Mouse (Mus musculus): ENCODE data around the gene Pitpnb. TPM values are rescaled to one million over a fixed set of nuclear protein-coding genes. Genes with fewer than 3 reads are reported as not detected.

Gene Pitpnb
- polyA plus RNA-seq, 1 experiment from 2014 or later: 90.9 TPM

DNA sequence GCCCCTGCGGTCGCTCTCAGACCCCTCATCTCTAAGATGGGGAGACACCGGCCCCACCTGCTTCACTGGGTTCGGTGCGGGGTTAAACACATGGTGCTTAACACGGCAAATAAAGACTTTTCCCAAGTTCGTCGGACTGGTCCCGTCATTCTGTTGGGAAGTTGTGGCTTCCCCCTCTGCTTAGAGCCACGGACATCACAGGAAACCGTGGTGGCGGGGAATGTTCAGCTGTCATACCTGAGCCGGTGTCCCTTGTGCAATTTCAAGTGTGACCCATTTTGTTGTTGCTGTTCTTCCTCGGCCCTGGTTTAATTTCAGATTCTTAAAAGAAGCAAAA, 504 bp downstream of the Pitpnb start:
- peaks cover 3% of the 10 kb centered on the region; the same call in 1 of the 2 replicates for H3K36me3 ChIP-seq (ENCODE audit: control insufficient read depth, insufficient read depth, low read length)
- peaks cover 12% of the 10 kb centered on the region for H3K4me1 ChIP-seq (ENCODE audit: control insufficient read depth, insufficient read depth, low read length)
- H3K27me3 ChIP-seq (replicated peaks; ENCODE audit: control insufficient read depth, insufficient read depth, low read length): no peaks in the 10 kb centered on the region
- peak overlapping the region; percentile 95 for H3K9ac ChIP-seq (ENCODE audit: low read depth, low read length)
- peak overlapping the region; percentile 84 for H3K27ac ChIP-seq (ENCODE audit: low read length)
- H3K9me3 ChIP-seq (ENCODE audit: control insufficient read depth, low read length): no peaks in the 10 kb centered on the region
- H3K4me2 ChIP-seq (ENCODE audit: low read depth, low read length): peak overlapping the region; percentile 73
- peak overlapping the region; percentile 95 for H3K4me3 ChIP-seq (ENCODE audit: low read length)
- no peak; the same call in 1 of the 2 replicates for ATAC-seq
- under 1% methylated on average over 14 of the region's 14 CpGs for WGBS

DNA sequence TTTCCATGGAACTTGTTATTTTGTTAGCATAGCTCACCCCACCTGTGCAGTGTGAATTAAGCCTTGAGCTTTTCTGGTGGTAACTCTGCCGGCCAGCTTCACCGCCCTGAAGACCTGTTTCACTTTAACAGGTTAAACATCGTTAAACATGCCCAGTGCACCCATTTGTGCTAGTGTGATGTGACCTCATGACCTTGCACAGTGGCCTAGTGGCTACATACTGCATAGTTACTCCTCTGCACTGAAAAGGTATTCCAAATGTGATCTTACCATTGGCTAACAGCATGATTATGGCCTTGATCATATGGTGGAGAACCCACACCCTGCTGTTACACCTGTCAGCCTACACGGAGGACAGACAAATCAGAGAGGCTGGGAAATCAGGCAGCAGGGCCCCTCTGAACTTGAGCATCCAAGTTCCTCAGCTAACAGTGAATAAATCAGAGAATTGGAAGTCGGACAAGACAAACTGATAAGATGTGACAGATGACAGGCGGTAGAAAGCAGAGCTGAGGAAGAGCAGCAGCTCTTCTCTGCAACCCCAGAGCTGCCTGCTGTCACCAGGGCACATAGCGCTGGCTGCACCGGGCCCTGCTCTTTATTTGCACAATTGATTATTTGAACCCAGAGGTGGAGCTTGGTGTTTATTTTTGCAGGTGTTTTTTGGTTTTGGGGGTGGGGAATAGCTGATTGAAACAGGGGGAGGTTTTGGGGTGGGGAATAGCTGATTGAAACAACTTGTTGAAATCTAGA, 5.6 kb downstream of the Pitpnb start:
- Histone ChIP-seq H3K9ac (ENCODE audit: low read depth, low read length) (no peak overlapping the region), H3K36me3 (ENCODE audit: control insufficient read depth, insufficient read depth, low read length) (peaks cover 8% of the 10 kb centered on the region), H3K4me1 (ENCODE audit: control insufficient read depth, insufficient read depth, low read length) (peaks cover 8% of the 10 kb centered on the region), H3K4me3 (ENCODE audit: low read length) (no peak overlapping the region), H3K27me3 (replicated peaks; ENCODE audit: control insufficient read depth, insufficient read depth, low read length) (no peaks in the 10 kb centered on the region), H3K9me3 (ENCODE audit: control insufficient read depth, low read length) (no peaks in the 10 kb centered on the region), H3K4me2 (ENCODE audit: low read depth, low read length) (no peak overlapping the region), H3K27ac (ENCODE audit: low read length) (no peak overlapping the region)
- 68% methylated on average over 8 of the region's 8 CpGs for WGBS
- no peak for ATAC-seq

DNA sequence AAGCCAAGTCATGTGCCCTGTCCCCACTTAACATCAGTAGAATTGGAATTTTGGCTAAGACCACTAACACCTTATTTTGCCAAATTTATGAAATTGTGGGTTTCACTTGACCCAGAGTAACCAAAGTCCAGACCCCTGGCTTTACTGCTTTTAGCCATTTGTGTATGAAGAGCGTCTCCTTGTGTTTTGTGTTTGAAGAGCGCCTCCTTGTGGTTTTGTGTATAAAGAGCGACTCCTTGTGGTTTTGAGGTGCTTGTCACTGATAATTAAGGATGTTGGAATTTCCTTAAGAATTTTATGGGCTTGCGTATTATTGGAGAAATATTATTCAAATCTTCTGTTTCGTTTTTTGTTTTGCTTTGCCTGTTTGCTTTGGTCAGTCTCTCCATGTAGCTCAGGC, 11.0 kb downstream of the Pitpnb start:
- Histone ChIP-seq H3K4me3 (ENCODE audit: low read length) (no peak overlapping the region), H3K9me3 (ENCODE audit: control insufficient read depth, low read length) (no peaks in the 10 kb centered on the region), H3K4me2 (ENCODE audit: low read depth, low read length) (no peak overlapping the region), H3K27ac (ENCODE audit: low read length) (no peak overlapping the region), H3K36me3 (ENCODE audit: control insufficient read depth, insufficient read depth, low read length) (peaks cover 9% of the 10 kb centered on the region), H3K9ac (ENCODE audit: low read depth, low read length) (no peak overlapping the region), H3K27me3 (replicated peaks; ENCODE audit: control insufficient read depth, insufficient read depth, low read length) (no peaks in the 10 kb centered on the region), H3K4me1 (ENCODE audit: control insufficient read depth, insufficient read depth, low read length) (no peaks in the 10 kb centered on the region)
- no peak for ATAC-seq
- WGBS: 47% methylated on average over 5 of the region's 5 CpGs

DNA sequence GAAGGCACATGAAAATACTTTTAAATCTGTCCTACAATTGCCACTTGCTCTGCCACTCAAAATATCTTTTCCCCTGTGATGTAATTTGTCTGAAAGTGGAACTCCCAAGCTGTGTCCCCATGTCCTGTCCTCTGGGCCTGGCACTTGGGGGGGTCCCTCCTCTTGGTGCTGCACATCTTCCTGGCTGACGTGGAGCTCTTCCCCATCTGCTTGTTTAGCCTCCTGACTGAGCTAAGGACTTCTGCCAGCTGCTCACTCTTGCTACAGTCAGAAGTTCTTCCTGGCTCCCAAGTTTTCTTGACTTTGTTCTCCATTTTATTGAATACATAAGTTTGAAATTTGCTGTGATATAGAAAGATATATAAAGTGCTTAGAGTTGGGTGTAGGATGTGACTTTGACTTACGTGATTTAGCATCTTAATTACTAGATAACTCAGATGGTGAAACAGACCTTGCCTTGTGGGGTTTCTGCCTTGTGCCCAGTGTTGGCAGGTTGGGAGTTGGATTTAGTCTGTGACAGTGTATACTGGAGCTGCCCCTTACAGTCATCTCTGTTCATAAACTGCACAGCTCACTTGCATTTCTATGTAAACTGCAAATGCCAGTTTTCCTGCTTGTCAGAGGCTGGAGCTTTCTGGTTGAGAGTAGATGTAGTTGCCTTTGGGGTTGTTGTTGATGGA, 14.3 kb downstream of the Pitpnb start:
- no peaks in the 10 kb centered on the region for H3K4me1 ChIP-seq (ENCODE audit: control insufficient read depth, insufficient read depth, low read length)
- no peak overlapping the region for H3K9ac ChIP-seq (ENCODE audit: low read depth, low read length)
- no peak overlapping the region for H3K4me3 ChIP-seq (ENCODE audit: low read length)
- H3K4me2 ChIP-seq (ENCODE audit: low read depth, low read length): no peak overlapping the region
- peaks cover 18% of the 10 kb centered on the region for H3K36me3 ChIP-seq (ENCODE audit: control insufficient read depth, insufficient read depth, low read length)
- no peak for ATAC-seq
- no peak overlapping the region for H3K27ac ChIP-seq (ENCODE audit: low read length)
- H3K27me3 ChIP-seq (replicated peaks; ENCODE audit: control insufficient read depth, insufficient read depth, low read length): no peaks in the 10 kb centered on the region
- no peaks in the 10 kb centered on the region for H3K9me3 ChIP-seq (ENCODE audit: control insufficient read depth, low read length)
- WGBS: 80% methylated on average over 2 of the region's 2 CpGs

DNA sequence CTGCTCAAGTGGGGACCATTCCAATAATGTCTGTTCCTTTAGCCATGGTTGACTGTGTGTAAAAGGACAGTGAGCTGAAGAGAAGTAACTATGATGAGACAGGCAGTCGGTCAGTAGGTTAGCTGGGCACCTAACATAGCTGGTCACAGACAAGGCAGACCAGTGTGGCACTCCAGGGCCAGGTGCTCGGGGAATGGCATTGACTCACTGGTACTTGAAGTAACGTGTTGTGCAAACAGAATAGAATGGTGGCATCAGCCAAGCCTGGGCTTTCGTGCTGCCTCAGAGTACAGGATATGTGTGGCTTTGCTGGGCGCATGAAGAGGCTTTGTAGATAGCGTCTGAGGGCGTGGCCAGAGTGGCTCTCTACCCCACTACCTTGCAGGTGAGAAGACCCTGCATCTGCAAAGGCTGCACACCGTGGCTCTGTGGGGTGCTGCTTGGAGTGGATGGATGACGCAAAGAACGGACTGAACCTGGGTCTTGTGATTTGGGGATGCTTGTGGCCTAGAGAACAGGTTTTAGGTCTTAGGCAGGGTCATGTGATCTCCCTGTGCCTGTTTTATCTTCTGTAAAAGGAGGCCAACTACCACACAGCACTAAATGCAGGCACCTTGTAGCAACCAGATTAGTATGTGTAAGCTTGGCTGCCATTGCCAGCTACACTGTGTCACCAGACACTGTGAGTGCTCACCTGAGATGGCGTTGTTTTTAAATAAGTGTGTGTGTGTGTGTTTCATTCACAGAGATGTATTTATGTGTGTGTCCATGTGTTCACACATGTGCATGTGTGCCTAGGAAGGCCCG, 26.5 kb downstream of the Pitpnb start:
- no peaks in the 10 kb centered on the region for H3K9me3 ChIP-seq (ENCODE audit: control insufficient read depth, low read length)
- H3K4me2 ChIP-seq (ENCODE audit: low read depth, low read length): no peak overlapping the region
- H3K4me3 ChIP-seq (ENCODE audit: low read length): no peak overlapping the region
- H3K9ac ChIP-seq (ENCODE audit: low read depth, low read length): no peak overlapping the region
- WGBS: 87% methylated on average over 12 of the region's 12 CpGs
- no peak for ATAC-seq
- H3K27me3 ChIP-seq (replicated peaks; ENCODE audit: control insufficient read depth, insufficient read depth, low read length): no peaks in the 10 kb centered on the region
- H3K36me3 ChIP-seq (ENCODE audit: control insufficient read depth, insufficient read depth, low read length): peaks cover 3% of the 10 kb centered on the region; the same call in 1 of the 2 replicates
- no peak overlapping the region for H3K27ac ChIP-seq (ENCODE audit: low read length)
- H3K4me1 ChIP-seq (ENCODE audit: control insufficient read depth, insufficient read depth, low read length): no peaks in the 10 kb centered on the region

- 78% methylated on average over 5 of the region's 5 CpGs for WGBS
- no peaks in the 10 kb centered on the region for H3K27me3 ChIP-seq (replicated peaks; ENCODE audit: control insufficient read depth, insufficient read depth, low read length)
- no peak overlapping the region for H3K9ac ChIP-seq (ENCODE audit: low read depth, low read length)
- no peak for ATAC-seq
- H3K27ac ChIP-seq (ENCODE audit: low read length): no peak overlapping the region
- H3K4me1 ChIP-seq (ENCODE audit: control insufficient read depth, insufficient read depth, low read length): peaks cover 7% of the 10 kb centered on the region; the same call in 1 of the 2 replicates
- H3K4me2 ChIP-seq (ENCODE audit: low read depth, low read length): no peak overlapping the region
- no peaks in the 10 kb centered on the region for H3K9me3 ChIP-seq (ENCODE audit: control insufficient read depth, low read length)
- H3K4me3 ChIP-seq (ENCODE audit: low read length): no peak overlapping the region
- peaks cover 3% of the 10 kb centered on the region; the same call in 1 of the 2 replicates for H3K36me3 ChIP-seq (ENCODE audit: control insufficient read depth, insufficient read depth, low read length)
Measured at GRCm38 (mm10) chr5:111360546-111360945, 30.0 kb downstream of the Pitpnb start.

DNA sequence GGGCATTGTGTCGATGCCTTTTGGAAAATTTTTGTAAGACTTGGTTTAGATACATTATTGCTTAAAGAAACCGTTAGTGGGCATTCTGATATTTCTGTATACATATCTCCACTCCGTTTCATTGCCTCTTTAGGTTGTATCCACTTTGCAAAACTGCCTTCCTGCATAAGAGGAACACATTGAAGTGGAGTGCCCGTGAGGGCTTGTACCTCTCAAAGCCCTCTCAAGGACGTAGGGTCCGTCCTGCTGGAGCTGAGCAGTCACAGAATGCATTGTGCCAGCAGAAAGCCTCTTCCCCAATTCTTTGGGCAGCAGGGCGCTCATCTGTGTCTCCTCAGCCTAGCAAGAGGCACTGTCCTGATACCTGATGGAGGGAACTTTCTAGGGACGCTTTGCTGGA, 30.5 kb downstream of the Pitpnb start:
- Histone ChIP-seq H3K9ac (ENCODE audit: low read depth, low read length) (no peak overlapping the region), H3K4me3 (ENCODE audit: low read length) (no peak overlapping the region), H3K4me2 (ENCODE audit: low read depth, low read length) (no peak overlapping the region), H3K4me1 (ENCODE audit: control insufficient read depth, insufficient read depth, low read length) (peaks cover 7% of the 10 kb centered on the region; the same call in 1 of the 2 replicates), H3K9me3 (ENCODE audit: control insufficient read depth, low read length) (no peaks in the 10 kb centered on the region), H3K27me3 (replicated peaks; ENCODE audit: control insufficient read depth, insufficient read depth, low read length) (no peaks in the 10 kb centered on the region), H3K27ac (ENCODE audit: low read length) (no peak overlapping the region), H3K36me3 (ENCODE audit: control insufficient read depth, insufficient read depth, low read length) (peaks cover 3% of the 10 kb centered on the region; the same call in 1 of the 2 replicates)
- WGBS: 84% methylated on average over 8 of the region's 8 CpGs
- no peak for ATAC-seq

GRCm38 (mm10) chr5:111361846-111362245, 31.3 kb downstream of the Pitpnb start:
- Histone ChIP-seq H3K9ac (ENCODE audit: low read depth, low read length) (no peak overlapping the region), H3K27me3 (replicated peaks; ENCODE audit: control insufficient read depth, insufficient read depth, low read length) (no peaks in the 10 kb centered on the region), H3K4me3 (ENCODE audit: low read length) (no peak overlapping the region), H3K4me1 (ENCODE audit: control insufficient read depth, insufficient read depth, low read length) (peaks cover 7% of the 10 kb centered on the region; the same call in 1 of the 2 replicates), H3K9me3 (ENCODE audit: control insufficient read depth, low read length) (no peaks in the 10 kb centered on the region), H3K27ac (ENCODE audit: low read length) (no peak overlapping the region), H3K4me2 (ENCODE audit: low read depth, low read length) (no peak overlapping the region), H3K36me3 (ENCODE audit: control insufficient read depth, insufficient read depth, low read length) (peaks cover 3% of the 10 kb centered on the region; the same call in 1 of the 2 replicates)
- no peak for ATAC-seq
- 44% methylated on average over 7 of the region's 7 CpGs for WGBS

- no peaks in the 10 kb centered on the region for H3K9me3 ChIP-seq (ENCODE audit: control insufficient read depth, low read length)
- peak; percentile 90 for ATAC-seq
- no peaks in the 10 kb centered on the region for H3K27me3 ChIP-seq (replicated peaks; ENCODE audit: control insufficient read depth, insufficient read depth, low read length)
- H3K27ac ChIP-seq (ENCODE audit: low read length): peak overlapping the region; percentile 77
- H3K4me1 ChIP-seq (ENCODE audit: control insufficient read depth, insufficient read depth, low read length): peaks cover 7% of the 10 kb centered on the region; the same call in 1 of the 2 replicates
- WGBS: 48% methylated on average over 6 of the region's 6 CpGs
- H3K4me3 ChIP-seq (ENCODE audit: low read length): no peak overlapping the region
- peaks cover 3% of the 10 kb centered on the region for H3K36me3 ChIP-seq (ENCODE audit: control insufficient read depth, insufficient read depth, low read length)
- H3K4me2 ChIP-seq (ENCODE audit: low read depth, low read length): no peak overlapping the region
- no peak overlapping the region for H3K9ac ChIP-seq (ENCODE audit: low read depth, low read length)
Measured at GRCm38 (mm10) chr5:111363446-111364062, 33.0 kb downstream of the Pitpnb start.

Data from intestine, embryonic 16.5 days (tissue).